Mouse (Mus musculus) lung, embryonic 16.5 days (tissue): ENCODE data around the gene Tbx21. TPM values are rescaled to one million over a fixed set of nuclear protein-coding genes. Genes with fewer than 3 reads are reported as not detected.

Source experiments
- ATAC-seq: fragments of 200-750 bp; cut with Nextera tagmentation; 2 replicates; pipeline ENCODE4 v1.8.0; 2017; ENCODE audit warnings: low read depth, mild to moderate bottlenecking, moderate library complexity
- H3K27ac ChIP-seq: fragments of 300-500 bp; sonication (generic); 2 replicates; pipeline ENCODE4 v1.5.1; 2014; ENCODE audit warnings: mild to moderate bottlenecking, control low read depth, low read length
- H3K27me3 ChIP-seq: fragments of 300-500 bp; sonication (generic); 2 replicates; pipeline ENCODE4 v1.6.1; 2014; ENCODE audit warnings: low read depth, low read length, mixed read lengths; ENCODE audit not compliant: control insufficient read depth, insufficient read depth
- H3K36me3 ChIP-seq: fragments of 300-500 bp; sonication (generic); 2 replicates; pipeline ENCODE4 v1.6.1; 2014; ENCODE audit warnings: low read length; ENCODE audit not compliant: control insufficient read depth, insufficient read depth
- H3K4me1 ChIP-seq: fragments of 300-500 bp; sonication (generic); replicated peaks from 2 replicates; pipeline ENCODE4 v1.6.1; 2014; ENCODE audit warnings: low read length, mixed read lengths; ENCODE audit not compliant: control insufficient read depth, insufficient read depth
- H3K4me2 ChIP-seq: fragments of 300-500 bp; sonication (generic); 2 replicates; pipeline ENCODE4 v1.6.1; 2014; ENCODE audit warnings: low read depth, low read length, control low read depth
- H3K4me3 ChIP-seq: fragments of 300-500 bp; sonication (generic); 2 replicates; pipeline ENCODE4 v1.5.1; 2014; ENCODE audit warnings: mild to moderate bottlenecking, low read length, control low read depth
- H3K9ac ChIP-seq: fragments of 300-500 bp; sonication (generic); 2 replicates; pipeline ENCODE4 v1.6.1; 2014; ENCODE audit warnings: low read length, control low read depth
- H3K9me3 ChIP-seq: fragments of 300-500 bp; sonication (generic); 2 replicates; pipeline ENCODE4 v1.6.1; 2016; ENCODE audit warnings: low read length; ENCODE audit not compliant: control insufficient read depth
- WGBS: fragments of 180-500 bp; shearing (Covaris S2); extraction: QIAGEN DNeasy Blood & Tissue Kit; methylation state at CpG from one replicate; pipeline ENCODE4 v1.1.7; 2014; 5-methylcytosine and 5-hydroxymethylcytosine counted together
- polyA plus RNA-seq: library from polyadenylated mRNA; unstranded; fragments of >200 nt; fragmentation: Nextera tagmentation; extraction: Ambion mirVana; gene quantifications from 2 replicates; pipeline ENCODE4 v1.2.1, GENCODE M21; 2015

Tbx21 gene
- polyA plus RNA-seq, 1 experiment from 2014 or later = not detected

GRCm38 (mm10) chr11:97149026-97149425 lies 33.9 kb upstream of the Tbx21 start:
- no peak for ATAC-seq
- peaks cover 3% of the 10 kb centered on the region; the same call in 1 of the 2 replicates for H3K36me3 ChIP-seq
- peak overlapping the region; percentile 93 for H3K27ac ChIP-seq
- peak overlapping the region; percentile 74 for H3K9ac ChIP-seq
- H3K9me3 ChIP-seq = no peaks in the 10 kb centered on the region
- WGBS = 29% methylated on average over 9 of the region's 9 CpGs
- H3K4me1 ChIP-seq = peaks cover 30% of the 10 kb centered on the region
- H3K4me3 ChIP-seq = peak overlapping the region; percentile 78
- no peaks in the 10 kb centered on the region for H3K27me3 ChIP-seq
- peak overlapping the region; percentile 78 for H3K4me2 ChIP-seq

GRCm38 (mm10) chr11:97148591-97148990 lies 33.5 kb upstream of the Tbx21 start:
- Histone ChIP-seq H3K36me3 (peaks cover 3% of the 10 kb centered on the region; the same call in 1 of the 2 replicates), H3K4me1 (peaks cover 30% of the 10 kb centered on the region), H3K27me3 (no peaks in the 10 kb centered on the region), H3K4me3 (peak overlapping the region; percentile 78), H3K27ac (no peak overlapping the region; the same call in 1 of the 2 replicates), H3K4me2 (peak overlapping the region; percentile 78), H3K9me3 (no peaks in the 10 kb centered on the region), H3K9ac (peak overlapping the region; percentile 74)
- 29% methylated on average over 12 of the region's 12 CpGs for WGBS
- no peak for ATAC-seq

DNA sequence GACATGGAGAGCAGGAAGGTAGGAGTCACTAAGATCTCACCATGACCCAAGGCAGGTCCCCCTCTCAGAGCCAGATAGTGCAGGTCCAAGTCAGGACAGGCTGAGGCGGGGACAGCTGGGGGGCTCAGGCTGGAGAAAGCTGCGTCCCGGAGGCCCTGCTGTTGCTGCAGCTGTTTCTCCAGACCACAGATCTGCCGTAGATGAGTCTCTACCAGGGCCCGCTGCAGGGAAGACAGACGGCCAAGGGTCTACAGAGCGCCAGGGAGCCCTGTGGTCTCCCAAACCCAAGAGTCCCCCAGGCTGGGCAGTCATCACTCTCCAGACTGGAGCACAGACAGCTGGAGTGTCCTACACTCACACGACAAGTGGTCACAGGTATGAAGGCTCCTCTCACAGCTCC lies 32.2 kb upstream of the Tbx21 start:
- H3K27me3 ChIP-seq = no peaks in the 10 kb centered on the region
- WGBS = 74% methylated on average over 8 of the region's 8 CpGs
- no peaks in the 10 kb centered on the region for H3K9me3 ChIP-seq
- H3K4me2 ChIP-seq = no peak overlapping the region
- H3K4me1 ChIP-seq = peaks cover 24% of the 10 kb centered on the region
- H3K4me3 ChIP-seq = no peak overlapping the region
- H3K27ac ChIP-seq = no peak overlapping the region
- ATAC-seq = no peak
- H3K9ac ChIP-seq = no peak overlapping the region
- H3K36me3 ChIP-seq = peaks cover 3% of the 10 kb centered on the region

GRCm38 (mm10) chr11:97146724-97147123 lies 31.6 kb upstream of the Tbx21 start:
- Histone ChIP-seq H3K4me3 (no peak overlapping the region), H3K9ac (peak overlapping the region; percentile 43; the same call in 1 of the 2 replicates)

GRCm38 (mm10) chr11:97145951-97146350 lies 30.8 kb upstream of the Tbx21 start:
- ATAC-seq = no peak
- H3K9ac ChIP-seq = no peak overlapping the region; the same call in 1 of the 2 replicates
- H3K27me3 ChIP-seq = no peaks in the 10 kb centered on the region
- peaks cover 3% of the 10 kb centered on the region for H3K36me3 ChIP-seq
- 55% methylated on average over 9 of the region's 9 CpGs for WGBS
- peaks cover 18% of the 10 kb centered on the region for H3K4me1 ChIP-seq
- H3K27ac ChIP-seq = no peak overlapping the region
- no peak overlapping the region for H3K4me3 ChIP-seq
- no peaks in the 10 kb centered on the region for H3K9me3 ChIP-seq
- H3K4me2 ChIP-seq = no peak overlapping the region

More at GRCm38 (mm10) chr11:97146724-97147123, 31.6 kb upstream of the Tbx21 start:
- no peak overlapping the region for H3K27ac ChIP-seq
- H3K4me1 ChIP-seq = peaks cover 18% of the 10 kb centered on the region
- H3K9me3 ChIP-seq = no peaks in the 10 kb centered on the region
- peak overlapping the region; percentile 19 for H3K4me2 ChIP-seq
- peaks cover 3% of the 10 kb centered on the region for H3K36me3 ChIP-seq
- no peaks in the 10 kb centered on the region for H3K27me3 ChIP-seq
- no peak for ATAC-seq
- 4% methylated on average over 8 of the region's 8 CpGs for WGBS

- no peak for ATAC-seq
These were observed 30.2 kb upstream of the Tbx21 start for GRCm38 (mm10) chr11:97145320-97145719.

GRCm38 (mm10) chr11:97143196-97143900 lies 28.2 kb upstream of the Tbx21 start:
- no peak overlapping the region for H3K9ac ChIP-seq
- WGBS = 72% methylated on average over 9 of the region's 9 CpGs
- peaks cover 13% of the 10 kb centered on the region for H3K4me1 ChIP-seq
- H3K4me3 ChIP-seq = no peak overlapping the region
- H3K27ac ChIP-seq = no peak overlapping the region
- ATAC-seq = no peak
- peaks cover 10% of the 10 kb centered on the region; the same call in 1 of the 2 replicates for H3K27me3 ChIP-seq
- peaks cover 3% of the 10 kb centered on the region for H3K36me3 ChIP-seq
- no peaks in the 10 kb centered on the region for H3K9me3 ChIP-seq
- no peak overlapping the region for H3K4me2 ChIP-seq

More at GRCm38 (mm10) chr11:97145320-97145719, 30.2 kb upstream of the Tbx21 start:
- Histone ChIP-seq H3K4me3 (no peak overlapping the region), H3K4me2 (no peak overlapping the region), H3K9ac (no peak overlapping the region), H3K4me1 (peaks cover 18% of the 10 kb centered on the region), H3K9me3 (no peaks in the 10 kb centered on the region), H3K27ac (no peak overlapping the region), H3K36me3 (peaks cover 3% of the 10 kb centered on the region), H3K27me3 (peaks cover 1% of the 10 kb centered on the region; the same call in 1 of the 2 replicates)
- 55% methylated on average over 2 of the region's 2 CpGs for WGBS

- peak; percentile 46 for ATAC-seq
- H3K4me2 ChIP-seq = no peak overlapping the region
- peaks cover 3% of the 10 kb centered on the region for H3K36me3 ChIP-seq
- H3K9ac ChIP-seq = no peak overlapping the region
- H3K4me3 ChIP-seq = no peak overlapping the region
- H3K27me3 ChIP-seq = peaks cover 13% of the 10 kb centered on the region; the same call in 1 of the 2 replicates
- no peaks in the 10 kb centered on the region for H3K9me3 ChIP-seq
- 61% methylated on average over 8 of the region's 8 CpGs for WGBS
- peak overlapping the region; percentile 3 for H3K27ac ChIP-seq
- peaks cover 12% of the 10 kb centered on the region for H3K4me1 ChIP-seq
These were observed 27.1 kb upstream of the Tbx21 start for GRCm38 (mm10) chr11:97142159-97142608.

- no peak overlapping the region for H3K4me2 ChIP-seq
- H3K36me3 ChIP-seq = peaks cover 3% of the 10 kb centered on the region
- H3K27me3 ChIP-seq = peaks cover 13% of the 10 kb centered on the region; the same call in 1 of the 2 replicates
- H3K4me1 ChIP-seq = peaks cover 6% of the 10 kb centered on the region
- no peak for ATAC-seq
- H3K4me3 ChIP-seq = no peak overlapping the region
- no peak overlapping the region for H3K27ac ChIP-seq
- H3K9me3 ChIP-seq = no peaks in the 10 kb centered on the region
- 57% methylated on average over 4 of the region's 4 CpGs for WGBS
- H3K9ac ChIP-seq = no peak overlapping the region
These were observed 25.7 kb upstream of the Tbx21 start for GRCm38 (mm10) chr11:97140811-97141210.
